Mouse (Mus musculus) c-Kit-positive CD71-positive TER-119-negative erythroid progenitor cells, embryonic 14.5 days (primary cell): ENCODE results near the gene Cish.

Experiments used
- DNase-seq: peaks from one replicate; pipeline ENCODE4 v3.0.0-alpha.2; 2013; ENCODE audit warnings: low read depth

The Cish gene

DNA sequence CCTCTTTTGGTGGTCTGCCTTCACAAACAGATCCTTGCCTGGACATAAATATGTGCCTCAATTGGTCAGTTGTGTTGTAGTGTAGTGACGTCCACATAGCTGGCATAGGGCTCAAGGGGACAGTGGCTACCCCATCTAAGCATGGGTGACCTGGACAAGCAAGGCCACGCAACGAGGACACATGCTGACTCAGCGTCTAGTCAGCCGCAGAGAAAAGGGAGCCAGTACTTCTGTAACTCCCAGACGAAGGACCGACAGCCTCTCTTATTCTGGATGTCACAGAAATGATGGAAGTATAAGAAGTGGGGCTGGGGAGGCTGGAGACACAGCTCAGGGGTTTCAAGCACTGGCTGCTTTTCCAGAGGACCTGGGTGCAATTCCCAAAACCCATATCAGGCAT, 18.2 kb upstream of the Cish start:
- DNase-seq = no peak

DNA sequence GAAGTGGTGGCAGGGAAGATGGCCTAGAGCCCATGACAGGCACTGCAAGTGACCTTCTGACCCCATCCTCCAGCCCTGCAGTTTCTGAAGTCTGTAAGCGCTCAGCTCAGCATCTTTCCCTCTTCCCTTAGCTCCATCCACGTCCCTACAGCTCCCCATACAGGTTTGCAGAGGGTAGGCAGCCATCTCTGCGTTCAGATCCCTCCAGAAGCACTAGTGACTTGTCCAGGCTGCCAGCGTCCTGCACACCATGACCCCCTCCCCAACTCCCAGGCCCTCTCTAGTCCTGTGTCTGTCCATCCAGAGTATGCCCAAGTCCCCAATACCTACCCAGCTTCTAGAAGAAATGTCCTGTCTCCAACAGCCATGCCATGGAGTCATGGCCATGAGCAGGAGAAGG, 17.7 kb upstream of the Cish start:
- no peak for DNase-seq

DNA sequence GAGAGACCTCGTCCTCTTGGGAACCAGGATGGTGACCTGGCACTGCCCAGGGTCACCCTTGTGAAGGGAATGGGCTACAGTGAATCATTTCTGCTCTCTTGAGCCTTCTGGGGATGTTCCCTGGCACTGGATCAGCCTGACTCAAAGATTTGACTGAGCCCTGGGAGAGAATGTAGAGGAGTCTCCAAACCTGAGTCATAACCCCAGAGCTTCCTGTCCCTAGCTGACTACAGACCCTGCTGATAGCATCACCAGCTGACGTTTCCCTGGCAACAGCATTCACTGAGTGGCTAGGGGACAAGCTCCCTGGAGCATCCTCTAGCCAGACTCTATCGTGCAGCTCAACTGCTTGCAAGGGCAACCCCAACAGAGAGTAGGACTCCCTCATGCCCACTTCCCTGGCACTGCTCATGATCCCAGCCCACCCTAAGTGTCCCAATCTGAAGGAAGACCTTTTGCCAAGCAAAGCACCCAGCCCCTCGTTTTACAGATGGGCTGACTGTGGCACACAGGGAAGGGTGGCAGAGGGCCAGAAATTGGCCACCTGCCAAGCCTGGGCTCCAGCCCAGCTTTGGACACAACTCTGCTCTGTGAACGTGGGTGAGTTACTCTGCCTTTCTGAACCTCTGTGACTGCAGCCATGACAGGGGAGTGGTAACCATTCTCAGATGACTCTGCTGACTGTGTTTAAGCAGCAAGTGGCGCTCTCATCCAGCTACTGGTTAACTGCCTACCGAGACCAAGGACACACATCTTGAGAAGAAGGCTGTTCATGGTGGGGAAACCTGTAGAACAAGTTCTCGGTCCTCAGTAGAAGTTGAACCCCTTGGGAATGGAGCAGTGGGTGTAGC, 17.1 kb upstream of the Cish start:
- no peak for DNase-seq

DNA sequence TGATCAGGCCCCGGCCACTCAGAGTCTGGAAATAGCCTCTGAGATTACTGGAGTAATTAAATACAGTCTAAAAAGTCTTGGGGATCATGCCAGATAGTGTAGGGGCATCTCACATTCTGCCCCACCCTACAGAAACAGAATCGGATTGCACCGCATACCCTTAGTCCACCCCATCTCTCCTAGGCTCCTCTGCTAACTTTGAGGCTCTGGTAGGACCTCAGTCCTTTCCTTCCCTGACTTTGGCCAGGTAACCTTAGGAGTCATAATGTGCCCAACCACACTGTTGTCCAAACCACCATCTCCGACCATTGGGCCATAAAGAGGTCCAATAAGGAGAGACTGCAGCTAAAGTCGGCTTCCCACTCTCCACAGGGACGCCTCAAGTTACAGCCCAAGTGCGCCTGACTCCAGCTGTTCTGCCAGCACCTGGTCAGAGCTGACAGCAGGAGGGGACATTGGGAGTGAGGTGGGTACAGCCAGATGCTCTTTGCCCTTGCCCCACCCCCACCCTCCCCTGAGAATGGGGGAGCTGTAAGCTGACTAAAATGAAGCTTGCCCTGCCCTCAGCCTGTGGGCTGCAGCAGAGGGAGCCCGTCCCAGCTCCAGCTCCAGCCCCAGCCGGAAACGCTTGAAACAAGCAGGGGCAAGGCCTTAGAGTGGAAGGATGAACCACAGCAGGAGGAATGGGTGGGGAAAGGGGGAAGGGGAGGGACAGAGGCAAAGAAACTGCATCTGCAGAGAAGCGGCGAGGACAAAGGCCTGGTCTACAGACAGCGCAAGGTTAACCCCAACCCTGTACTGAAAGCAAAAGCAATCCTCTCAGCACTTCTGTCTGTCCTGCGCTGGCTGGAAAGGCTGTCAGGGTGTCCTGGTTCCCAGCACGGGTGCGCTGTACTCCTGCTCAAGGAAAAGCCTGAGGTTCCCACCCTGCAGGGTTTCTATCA, 16.2 kb upstream of the Cish start:
- no peak for DNase-seq

GRCm38 (mm10) chr9:107280322-107281027, 15.4 kb upstream of the Cish start:
- DNase-seq = no peak

DNA sequence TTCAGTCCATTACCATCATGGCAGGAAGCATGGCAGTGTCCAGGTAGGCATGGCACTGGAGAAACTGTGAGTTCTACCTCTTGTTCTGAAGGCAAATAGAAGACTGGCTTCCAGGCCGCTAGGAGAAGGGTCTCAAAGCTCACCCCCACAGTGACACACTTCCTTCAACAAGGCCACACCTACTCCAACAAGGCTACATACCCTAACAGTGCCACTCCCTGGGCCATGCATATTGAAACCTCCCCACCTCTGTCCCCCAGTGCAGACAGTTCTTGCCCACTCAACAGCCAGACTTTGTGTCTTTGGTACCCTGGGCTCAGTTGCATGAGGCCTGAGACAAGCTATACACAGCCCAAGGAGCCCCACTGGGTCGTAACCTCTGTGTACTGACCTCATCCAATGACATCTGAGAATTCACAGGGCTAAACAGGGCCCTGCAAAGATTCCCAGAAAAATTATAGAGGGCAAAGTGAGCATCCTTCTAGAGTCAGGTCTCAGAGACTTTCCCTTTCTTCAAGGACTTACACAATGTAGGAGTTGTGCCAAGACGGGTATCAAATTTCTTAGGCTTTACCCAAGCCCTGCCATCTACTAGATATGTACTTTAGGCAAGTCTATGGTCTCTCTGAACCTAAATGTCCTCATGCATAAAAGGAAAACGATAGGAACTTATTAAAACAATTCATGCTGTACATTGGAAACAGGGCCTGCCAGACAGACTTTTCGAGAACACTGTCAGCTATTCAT, 14.4 kb upstream of the Cish start:
- no peak for DNase-seq

- no peak for DNase-seq
These were observed 12.9 kb upstream of the Cish start for GRCm38 (mm10) chr9:107282951-107283350.

DNA sequence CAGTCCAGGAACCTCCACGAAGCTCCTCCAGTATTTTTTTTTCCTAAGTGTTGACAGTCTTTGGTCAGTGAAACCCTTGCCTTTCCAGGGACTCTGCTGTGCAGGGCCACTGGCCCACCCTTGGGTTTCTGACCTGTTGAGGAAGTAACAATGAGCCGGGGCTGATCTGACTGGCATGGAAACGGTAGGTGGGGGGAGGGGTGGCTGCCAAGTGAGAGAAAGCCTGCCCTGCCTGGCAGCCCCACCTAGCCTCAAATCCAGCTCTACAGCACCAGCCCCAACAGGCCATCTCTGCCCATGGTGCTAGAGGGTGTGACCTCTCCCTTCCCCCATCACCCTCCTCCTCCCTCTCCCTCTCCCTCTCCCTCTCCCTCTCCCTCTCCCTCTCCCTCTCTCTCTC, 10.8 kb upstream of the Cish start:
- DNase-seq = no peak

- no peak for DNase-seq
These were observed 8.5 kb upstream of the Cish start for GRCm38 (mm10) chr9:107287294-107287693.

- no peak for DNase-seq
These were observed 7.6 kb upstream of the Cish start for GRCm38 (mm10) chr9:107288105-107288650.

DNA sequence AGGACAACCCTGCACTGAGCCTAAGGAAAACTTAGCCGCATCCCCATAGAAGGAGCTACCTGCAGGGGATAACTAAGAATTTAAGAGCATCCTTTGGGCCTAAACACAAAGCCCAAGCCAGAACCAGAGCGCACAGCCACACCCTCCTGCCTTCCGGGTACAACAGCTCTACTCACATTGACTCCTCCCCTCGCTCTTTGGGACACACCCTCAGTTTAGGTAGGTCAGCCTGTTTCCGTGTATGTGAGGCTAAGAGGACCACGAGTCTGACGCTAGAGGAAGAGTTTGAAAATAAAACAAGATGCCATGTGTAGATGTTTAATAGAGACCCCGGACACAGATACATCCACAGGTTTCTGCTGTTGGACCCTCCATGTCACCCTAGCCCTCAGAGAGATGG, 7.1 kb upstream of the Cish start:
- DNase-seq = no peak

GRCm38 (mm10) chr9:107289211-107290076, 6.4 kb upstream of the Cish start, which contains the start of gene Mapkapk3:
TSS of gene Mapkapk3 (minus strand) at chr9:107289877.
- DNase-seq = no peak

- DNase-seq = no peak
These were observed 4.9 kb upstream of the Cish start for GRCm38 (mm10) chr9:107290897-107291296.

DNA sequence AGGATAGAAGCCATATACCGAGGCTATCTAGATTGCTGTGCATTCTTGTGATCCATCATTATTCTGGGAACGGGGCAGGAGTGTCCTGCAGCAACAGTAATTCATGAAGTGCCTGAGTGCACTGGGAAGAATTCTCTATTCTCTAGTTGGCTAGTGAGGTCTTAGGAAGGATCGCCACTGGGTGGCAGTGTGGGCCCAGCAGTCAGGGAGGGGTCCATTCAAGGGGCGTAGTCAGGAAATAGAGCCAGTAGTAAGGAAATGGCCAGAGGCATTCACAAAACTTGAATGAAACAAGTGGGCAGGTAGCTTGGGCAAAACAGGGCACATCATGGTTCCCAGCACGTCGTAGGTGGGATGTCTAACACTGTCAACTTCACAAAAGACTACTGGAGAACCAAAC, 1.6 kb upstream of the Cish start:
- no peak for DNase-seq

DNA sequence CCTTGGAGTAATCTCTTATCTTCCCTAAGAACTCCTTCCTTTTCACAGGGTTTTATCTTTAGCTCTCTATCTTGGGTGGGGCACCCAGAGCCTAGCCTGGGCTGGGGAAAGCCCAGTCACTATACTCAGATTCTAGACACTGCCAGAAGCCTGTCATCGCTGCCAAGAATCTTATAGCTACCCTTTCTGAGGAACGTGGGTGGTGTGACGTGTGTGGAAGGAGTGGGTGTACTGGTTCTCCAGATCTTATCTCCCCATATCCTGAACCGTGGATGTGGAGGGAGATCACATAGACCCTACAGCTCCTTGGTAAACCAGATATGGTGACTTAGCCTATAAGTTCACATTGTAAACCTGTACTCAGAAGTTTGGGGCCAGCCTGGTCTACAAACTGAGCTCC, 210 bp upstream of the Cish start:
- peak; percentile 89 for DNase-seq

- no peak for DNase-seq
These were observed 215 bp downstream of the Cish start for GRCm38 (mm10) chr9:107296041-107296440.

DNA sequence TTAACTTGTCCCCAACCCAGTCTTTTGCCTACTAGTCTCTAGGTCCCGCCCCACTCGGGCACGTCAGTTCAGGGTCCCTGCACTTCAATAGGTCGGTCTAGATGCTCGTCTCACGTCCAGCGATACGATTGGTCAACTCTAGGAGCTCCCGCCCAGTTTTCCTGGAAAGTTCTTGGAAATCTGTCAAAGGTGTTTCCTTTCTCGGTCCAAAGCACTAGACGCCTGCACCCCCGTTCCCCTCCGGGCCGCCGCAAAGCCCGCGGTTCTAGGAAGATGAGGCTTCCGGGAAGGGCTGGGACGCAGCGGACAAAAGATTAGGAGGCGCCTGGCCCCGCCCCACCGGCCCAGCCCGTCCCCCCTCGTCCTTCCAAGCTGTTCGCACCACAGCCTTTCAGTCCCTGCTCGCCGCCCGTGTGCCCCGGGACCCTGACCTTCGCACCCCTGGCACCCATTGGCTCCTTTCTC, 707 bp downstream of the Cish start:
- DNase-seq = peak; percentile 99

- no peak for DNase-seq
These were observed 1.2 kb downstream of the Cish start for GRCm38 (mm10) chr9:107297059-107297458.

GRCm38 (mm10) chr9:107297658-107298057, 1.8 kb downstream of the Cish start:
- no peak for DNase-seq
